Mouse (Mus musculus) ES-Bruce4 (cell line): ENCODE results near the gene Zfp82. TPM values are rescaled to one million over a fixed set of nuclear protein-coding genes. Genes with fewer than 3 reads are reported as not detected.

ENCODE experiments used
- H3K27ac ChIP-seq: 2 replicates; pipeline ENCODE4 v1.5.1; 2012; ENCODE audit warnings: low read length, inconsistent platforms; ENCODE audit not compliant: insufficient read depth
- H3K27me3 ChIP-seq: 2 replicates; pipeline ENCODE4 v1.6.1; 2012; ENCODE audit warnings: mild to moderate bottlenecking, low read length, inconsistent platforms; ENCODE audit not compliant: control insufficient read depth, poor library complexity, insufficient read depth, severe bottlenecking
- H3K36me3 ChIP-seq: 2 replicates; pipeline ENCODE4 v1.6.1; 2012; ENCODE audit warnings: inconsistent platforms, mild to moderate bottlenecking, low read length, moderate library complexity; ENCODE audit not compliant: control insufficient read depth, poor library complexity, insufficient read depth, severe bottlenecking
- H3K4me1 ChIP-seq: one replicate; pipeline ENCODE4 v1.8.1; 2011; ENCODE audit warnings: low read length; ENCODE audit not compliant: control insufficient read depth, insufficient read depth
- H3K4me3 ChIP-seq: 2 replicates; pipeline ENCODE4 v1.5.1; 2011; ENCODE audit warnings: low read depth, mild to moderate bottlenecking, low read length
- H3K9ac ChIP-seq: 2 replicates; pipeline ENCODE4 v1.6.1; 2012; ENCODE audit warnings: low read depth, mild to moderate bottlenecking, inconsistent platforms; ENCODE audit not compliant: poor library complexity, severe bottlenecking
- H3K9me3 ChIP-seq: replicated peaks from 2 replicates; pipeline ENCODE4 v1.6.1; 2012; ENCODE audit warnings: mild to moderate bottlenecking, low read length, inconsistent platforms; ENCODE audit not compliant: control insufficient read depth, poor library complexity, insufficient read depth, severe bottlenecking
- CTCF ChIP-seq: IDR thresholded peaks from one replicate; pipeline ENCODE4 v1.8.1; 2011; ENCODE audit warnings: low read depth, low read length
- EP300 ChIP-seq: IDR thresholded peaks from 2 replicates; pipeline ENCODE4 v1.6.1; 2011; ENCODE audit warnings: low read depth, low read length; ENCODE audit not compliant: insufficient read depth
- POLR2A ChIP-seq: IDR thresholded peaks from one replicate; pipeline ENCODE4 v1.8.1; 2011; ENCODE audit warnings: low read length; ENCODE audit not compliant: insufficient read depth
- polyA plus RNA-seq: library from polyadenylated mRNA; stranded (reverse); fragments of >200 nt; gene quantifications from 2 replicates; pipeline ENCODE4 v1.2.4, GENCODE M21; 2011; ENCODE audit warnings: low read depth; ENCODE audit not compliant: missing spikeins, insufficient read depth, insufficient read length

Zfp82 gene
- polyA plus RNA-seq, 1 experiment: 13.4 TPM

GRCm38 (mm10) chr7:30009321-30010085 is 63.2 kb downstream of the Zfp82 start:
- Histone ChIP-seq H3K4me1 (no peaks in the 10 kb centered on the region), H3K9ac (no peak overlapping the region), H3K27ac (no peak overlapping the region), H3K9me3 (no peaks in the 10 kb centered on the region), H3K36me3 (peaks cover 60% of the 10 kb centered on the region), H3K27me3 (no peaks in the 10 kb centered on the region), H3K4me3 (no peak overlapping the region)
- TF ChIP-seq EP300: no peak
- no peak for TF ChIP-seq POLR2A
- TF ChIP-seq CTCF: no peak

GRCm38 (mm10) chr7:30008020-30008690 is 64.5 kb downstream of the Zfp82 start:
- Histone ChIP-seq H3K27ac (no peak overlapping the region), H3K9me3 (no peaks in the 10 kb centered on the region), H3K36me3 (peaks cover 59% of the 10 kb centered on the region), H3K9ac (no peak overlapping the region), H3K4me3 (no peak overlapping the region), H3K4me1 (no peaks in the 10 kb centered on the region), H3K27me3 (no peaks in the 10 kb centered on the region)
- TF ChIP-seq POLR2A (no peak), CTCF (no peak), EP300 (no peak)

- Histone ChIP-seq H3K4me1 (no peaks in the 10 kb centered on the region), H3K4me3 (no peak overlapping the region), H3K9me3 (no peaks in the 10 kb centered on the region), H3K36me3 (peaks cover 64% of the 10 kb centered on the region), H3K9ac (no peak overlapping the region), H3K27me3 (no peaks in the 10 kb centered on the region), H3K27ac (no peak overlapping the region)
- TF ChIP-seq EP300 (no peak), POLR2A (no peak), CTCF (no peak)
Observed at GRCm38 (mm10) chr7:30007601-30008000, 65.1 kb downstream of the Zfp82 start.

Other genes with a start within 250 kb of the Zfp82 start
- gene Zfp940, start 219.2 kb downstream of the Zfp82 start, polyA plus RNA-seq: 10.2 and 13.9 TPM in 2 replicates
- gene Zfp420, start 212.9 kb downstream of the Zfp82 start, polyA plus RNA-seq: 11.4 and 13.4 TPM in 2 replicates
- gene Zfp27, start 166.3 kb downstream of the Zfp82 start, polyA plus RNA-seq: 3.7 and 5.0 TPM in 2 replicates
- 10.4 and 10.8 TPM in 2 replicates for gene Zfp383, start 164.7 kb downstream of the Zfp82 start, polyA plus RNA-seq
- 19.6 and 19.7 TPM in 2 replicates for gene Zfp74, start 118.8 kb downstream of the Zfp82 start, polyA plus RNA-seq
- 98.0 and 103 TPM in 2 replicates for gene Zfp568, start 88.9 kb downstream of the Zfp82 start, polyA plus RNA-seq
- 1.2 and 2.8 TPM in 2 replicates for gene Zfp14, start 21.5 kb downstream of the Zfp82 start, polyA plus RNA-seq
- gene Gm26920, start 17.5 kb upstream of the Zfp82 start, polyA plus RNA-seq: not detected in 2 replicates
- gene Zfp566, start 17.6 kb upstream of the Zfp82 start, polyA plus RNA-seq: 12.0 and 13.7 TPM in 2 replicates
- 60.8 and 63.8 TPM in 2 replicates for gene Zfp260, start 21.9 kb upstream of the Zfp82 start, polyA plus RNA-seq
- gene Zfp382, start 49.0 kb upstream of the Zfp82 start, polyA plus RNA-seq: 6.1 and 9.0 TPM in 2 replicates
- 44.4 and 46.2 TPM in 2 replicates for gene Zfp146, start 96.8 kb upstream of the Zfp82 start, polyA plus RNA-seq
- 21.7 and 21.8 TPM in 2 replicates for gene Cox7a1, start 111.2 kb upstream of the Zfp82 start, polyA plus RNA-seq
- gene Capns1, start 125.9 kb upstream of the Zfp82 start, polyA plus RNA-seq: 359 and 396 TPM in 2 replicates
- gene Polr2i, start 159.0 kb upstream of the Zfp82 start, polyA plus RNA-seq: 58.7 and 65.4 TPM in 2 replicates
- 86.6 and 90.0 TPM in 2 replicates for gene Tbcb, start 159.4 kb upstream of the Zfp82 start, polyA plus RNA-seq
- not detected in 2 replicates for gene Ovol3, start 162.8 kb upstream of the Zfp82 start, polyA plus RNA-seq
- 0.60 and 0.84 TPM in 2 replicates for gene Thap8, start 207.2 kb upstream of the Zfp82 start, polyA plus RNA-seq
- 26.2 and 27.0 TPM in 2 replicates for gene Wdr62, start 207.5 kb upstream of the Zfp82 start, polyA plus RNA-seq
- gene Clip3, start 218.8 kb upstream of the Zfp82 start, polyA plus RNA-seq: 49.4 and 52.2 TPM in 2 replicates
- 25.3 and 29.5 TPM in 2 replicates for gene Alkbh6, start 235.8 kb upstream of the Zfp82 start, polyA plus RNA-seq
- gene Syne4, start 241.9 kb upstream of the Zfp82 start, polyA plus RNA-seq: 41.6 and 43.7 TPM in 2 replicates
- gene E130208F15Rik, start 248.8 kb upstream of the Zfp82 start, polyA plus RNA-seq: 0.52 and 0.58 TPM in 2 replicates